Mouse (Mus musculus) kidney, adult 2 months (tissue): ENCODE measurements around the gene Mgat5b.

ENCODE experiments used
- CTCF ChIP-seq: fragments of 200-500 bp; conservative IDR thresholded peaks from 2 replicates; pipeline ENCODE4 v1.5.1; 2011; ENCODE audit warnings: low read depth, mild to moderate bottlenecking, control low read depth, low read length, moderate library complexity, mixed read lengths; ENCODE audit not compliant: insufficient read depth, insufficient read length
- POLR2A ChIP-seq: fragments of 200-500 bp; IDR thresholded peaks from one replicate; pipeline ENCODE4 v1.6.1; 2011; ENCODE audit warnings: low read depth, low read length, control low read depth

DNA sequence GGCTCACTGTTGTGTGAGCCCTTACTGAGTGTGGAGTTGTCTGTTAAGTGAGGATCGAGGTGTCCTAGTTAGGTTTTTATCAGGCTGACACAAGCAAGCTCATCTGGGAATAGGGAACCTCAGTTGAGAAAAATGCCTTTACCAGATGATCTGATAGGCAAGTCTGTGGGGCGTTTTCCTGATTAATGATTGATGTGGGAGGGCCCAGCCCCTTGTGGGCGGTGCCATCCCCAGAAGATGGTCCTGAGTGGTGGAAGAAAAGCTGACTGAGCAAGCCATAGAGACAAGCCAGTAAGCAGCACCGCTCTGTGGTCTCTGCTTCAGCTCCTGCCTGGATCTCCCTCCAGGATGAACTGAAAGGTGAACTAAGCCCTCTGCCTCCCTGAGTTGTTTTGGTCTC is 112.6 kb downstream of the Mgat5b start:
- TF ChIP-seq CTCF (no peak), POLR2A (no peak)
